ENCODE assay signal across 20 mouse cellular contexts in genomic region chr4:149403037-149403436, GRCm38 (mm10). TPM values are rescaled to one million over a fixed set of nuclear protein-coding genes. Genes with fewer than 3 reads are reported as not detected.
DNase-seq lines count a peak whose midpoint lies in the region; ATAC-seq and TF ChIP-seq lines count a peak whose summit lies in the region.
"Had no signal": no experiment of that assay in that cellular context is flagged by ENCODE, and none has a peak within 500 bp of the region (broad histone marks: within the 10 kb centered on the region; RNA-seq: fewer than 3 reads in every experiment).

No protein-coding gene starts in this region.

- no peaks in the 10 kb centered on the region for H3K27me3 ChIP-seq in heart, embryonic 11.5 days (ENCODE audit: control insufficient read depth, insufficient read depth, low read length)
- H3K27me3 ChIP-seq in stomach, embryonic 16.5 days (ENCODE audit: control insufficient read depth, insufficient read depth, low read length), result no peaks in the 10 kb centered on the region
- H3K27me3 ChIP-seq in stomach, postnatal 0 days (ENCODE audit: control insufficient read depth, insufficient read depth, low read length), result no peaks in the 10 kb centered on the region
- H3K27me3 ChIP-seq in intestine, embryonic 14.5 days (replicated peaks; ENCODE audit: control insufficient read depth, insufficient read depth, low read length), result no peaks in the 10 kb centered on the region
- H3K27me3 ChIP-seq: midbrain, embryonic 12.5 days; neural tube, embryonic 13.5 days had no signal

- H3K4me3 ChIP-seq in heart, embryonic 11.5 days (ENCODE audit: low read depth, low read length), result no peak overlapping the region
- H3K4me3 ChIP-seq in stomach, embryonic 16.5 days (replicated peaks; ENCODE audit: low read length), result no peak overlapping the region
- no peak overlapping the region for H3K4me3 ChIP-seq in stomach, postnatal 0 days (ENCODE audit: low read depth, low read length)
- no peak overlapping the region for H3K4me3 ChIP-seq in intestine, embryonic 14.5 days (ENCODE audit: low read depth, low read length)
- H3K4me3 ChIP-seq: midbrain, embryonic 12.5 days; neural tube, embryonic 13.5 days had no signal

- no peak for DNase-seq in heart, adult 18-20 months
- DNase-seq in stomach, postnatal 0 days (ENCODE audit: low spot score), result no peak
- no peak for DNase-seq in intestine, embryonic 14.5 days (ENCODE audit: low spot score)
- no peak for DNase-seq in urinary bladder, postnatal 10 days (ENCODE audit: low spot score)
- no peak for DNase-seq in cerebellum, postnatal 14 days
- DNase-seq in urinary bladder, adult 2 months (ENCODE audit: low spot score), result no peak
- DNase-seq: adrenal gland, adult 2 months; B cell, adult 2 months; heart, adult 11 months; left cerebral cortex, postnatal 4 days; lung, postnatal 14 days; thymus, adult 18-20 months had no signal

- no peaks in the 10 kb centered on the region; the same call in 1 of the 2 replicates for H3K36me3 ChIP-seq in heart, embryonic 11.5 days (ENCODE audit: control insufficient read depth, insufficient read depth, low read length)
- no peaks in the 10 kb centered on the region for H3K36me3 ChIP-seq in stomach, embryonic 16.5 days (ENCODE audit: control insufficient read depth, insufficient read depth, low read length)
- H3K36me3 ChIP-seq in stomach, postnatal 0 days (ENCODE audit: control insufficient read depth, insufficient read depth, low read length), result no peaks in the 10 kb centered on the region; the same call in 1 of the 2 replicates
- H3K36me3 ChIP-seq in intestine, embryonic 14.5 days (ENCODE audit: control insufficient read depth, insufficient read depth, low read length), result peaks cover 3% of the 10 kb centered on the region

- 26% methylated on average over 6 of the region's 6 CpGs for WGBS in heart, embryonic 11.5 days (ENCODE audit: insufficient replicate concordance)
- WGBS in stomach, embryonic 16.5 days, result 27% methylated on average over 6 of the region's 6 CpGs
- WGBS in stomach, postnatal 0 days, result 27% methylated on average over 6 of the region's 6 CpGs
- WGBS in intestine, embryonic 14.5 days, result 32% methylated on average over 6 of the region's 6 CpGs

- TF ChIP-seq EP300 in stomach, postnatal 0 days (optimal IDR thresholded peaks at IDR 0.05), result no peak

- no peak for ATAC-seq in heart, embryonic 11.5 days (replicated peaks; ENCODE audit: insufficient number of reproducible peaks, low FRiP score, low TSS enrichment)
- no peak for ATAC-seq in stomach, embryonic 16.5 days (ENCODE audit: insufficient read depth, low FRiP score)
- no peak for ATAC-seq in stomach, postnatal 0 days (ENCODE audit: low FRiP score, low TSS enrichment)
- no peak for ATAC-seq in intestine, embryonic 14.5 days (replicated peaks; ENCODE audit: low FRiP score, low TSS enrichment, low read depth)
- ATAC-seq: hindbrain, postnatal 0 days had no signal

- no peak overlapping the region for H3K9ac ChIP-seq in heart, embryonic 11.5 days (ENCODE audit: low read depth, low read length)
- no peak overlapping the region for H3K9ac ChIP-seq in stomach, embryonic 16.5 days (ENCODE audit: low read length)
- H3K9ac ChIP-seq in stomach, postnatal 0 days (ENCODE audit: low read length), result no peak overlapping the region
- H3K9ac ChIP-seq in intestine, embryonic 14.5 days (ENCODE audit: low read length), result no peak overlapping the region
- H3K9ac ChIP-seq: neural tube, embryonic 13.5 days had no signal

- H3K4me2 ChIP-seq in heart, embryonic 11.5 days, result no peak overlapping the region; the same call in 1 of the 2 replicates
- H3K4me2 ChIP-seq in stomach, embryonic 16.5 days (ENCODE audit: low read depth, low read length), result no peak overlapping the region
- H3K4me2 ChIP-seq in stomach, postnatal 0 days (replicated peaks; ENCODE audit: low read depth), result no peak overlapping the region
- no peak overlapping the region for H3K4me2 ChIP-seq in intestine, embryonic 14.5 days (ENCODE audit: low read length)
- H3K4me2 ChIP-seq: midbrain, embryonic 12.5 days; neural tube, embryonic 13.5 days had no signal

- TF ChIP-seq CTCF in stomach, postnatal 0 days (IDR thresholded peaks at IDR 0.05; ENCODE audit: low read depth), result no peak

- peaks cover 73% of the 10 kb centered on the region for H3K4me1 ChIP-seq in heart, embryonic 11.5 days (ENCODE audit: control insufficient read depth, insufficient read depth, low read length)
- peaks cover 48% of the 10 kb centered on the region for H3K4me1 ChIP-seq in stomach, embryonic 16.5 days (ENCODE audit: control insufficient read depth, insufficient read depth, low read length)
- H3K4me1 ChIP-seq in stomach, postnatal 0 days (replicated peaks; ENCODE audit: control insufficient read depth, insufficient read depth), result peaks cover 8% of the 10 kb centered on the region
- H3K4me1 ChIP-seq in intestine, embryonic 14.5 days (replicated peaks; ENCODE audit: control insufficient read depth, insufficient read depth, low read length), result peaks cover 33% of the 10 kb centered on the region

- H3K9me3 ChIP-seq in heart, embryonic 11.5 days (replicated peaks; ENCODE audit: control insufficient read depth, low read length), result no peaks in the 10 kb centered on the region
- no peaks in the 10 kb centered on the region for H3K9me3 ChIP-seq in stomach, embryonic 16.5 days (replicated peaks; ENCODE audit: control insufficient read depth, low read length)
- no peaks in the 10 kb centered on the region for H3K9me3 ChIP-seq in stomach, postnatal 0 days (ENCODE audit: control insufficient read depth, low read length)
- H3K9me3 ChIP-seq in intestine, embryonic 14.5 days (ENCODE audit: control insufficient read depth, low read length), result no peaks in the 10 kb centered on the region
- H3K9me3 ChIP-seq: midbrain, embryonic 12.5 days; neural tube, embryonic 13.5 days had no signal

- peak overlapping the region; percentile 22; the same call in 1 of the 2 replicates for H3K27ac ChIP-seq in heart, embryonic 11.5 days (ENCODE audit: low read depth, low read length)
- H3K27ac ChIP-seq in stomach, embryonic 16.5 days (ENCODE audit: low read length), result peak overlapping the region; percentile 36; the same call in 1 of the 2 replicates
- no peak overlapping the region for H3K27ac ChIP-seq in stomach, postnatal 0 days (replicated peaks)
- peak overlapping the region; percentile 3; the same call in 1 of the 2 replicates for H3K27ac ChIP-seq in intestine, embryonic 14.5 days (ENCODE audit: low read depth)
- H3K27ac ChIP-seq: hindbrain, postnatal 0 days; neural tube, embryonic 13.5 days had no signal

RNA-seq across cellular contexts. Expression of gene Ube4b, which starts 23.5 kb away (rescaled TPM):
- polyA plus RNA-seq in heart, embryonic 11.5 days (2014; fragmentation: Nextera tagmentation; extraction: Ambion mirVana), result 36.3 and 41.3 TPM in 2 replicates
- total RNA-seq in heart, adult 18-20 months (2021), result 10 to 100 TPM; 41.7 to 45.5 TPM
- polyA plus RNA-seq in stomach, embryonic 16.5 days (2015; fragmentation: Nextera tagmentation; extraction: Ambion mirVana), result 32.7 and 33.5 TPM in 2 replicates
- 14.4 and 15.8 TPM in 2 replicates for polyA plus RNA-seq in stomach, postnatal 0 days (2015; fragmentation: Nextera tagmentation; extraction: Ambion mirVana)
- polyA plus RNA-seq in intestine, embryonic 14.5 days (2014; fragmentation: Nextera tagmentation; extraction: Ambion mirVana), result 40.8 and 42.5 TPM in 2 replicates
- polyA plus RNA-seq in urinary bladder, adult 2 months (2012; rRNA removed), result 38.3 and 54.1 TPM in 2 replicates

RNA-seq across cellular contexts. Expression of gene Rbp7, which starts 51.7 kb away (rescaled TPM):
- 1.2 and 2.5 TPM in 2 replicates for polyA plus RNA-seq in heart, embryonic 11.5 days (2014; fragmentation: Nextera tagmentation; extraction: Ambion mirVana)
- total RNA-seq in heart, adult 18-20 months (2021), result 10 to 100 TPM; 63.9 to 85.7 TPM
- polyA plus RNA-seq in stomach, embryonic 16.5 days (2015; fragmentation: Nextera tagmentation; extraction: Ambion mirVana), result 4.0 and 4.8 TPM in 2 replicates
- 6.3 and 7.7 TPM in 2 replicates for polyA plus RNA-seq in stomach, postnatal 0 days (2015; fragmentation: Nextera tagmentation; extraction: Ambion mirVana)
- polyA plus RNA-seq in intestine, embryonic 14.5 days (2014; fragmentation: Nextera tagmentation; extraction: Ambion mirVana), result 0.63 and 1.5 TPM in 2 replicates
- polyA plus RNA-seq in urinary bladder, adult 2 months (2012; rRNA removed), result 1.5 and 1.9 TPM in 2 replicates
- total RNA-seq: common myeloid progenitor, adult 5-6 weeks; hindbrain, postnatal 0 days; layer of hippocampus, adult 18-20 months; left cerebral cortex, postnatal 4 days had no signal
- polyA plus RNA-seq: hindbrain, postnatal 0 days; midbrain, embryonic 12.5 days; neural tube, embryonic 13.5 days; spleen, adult 2 months had no signal
